In the genomic region with DNA sequence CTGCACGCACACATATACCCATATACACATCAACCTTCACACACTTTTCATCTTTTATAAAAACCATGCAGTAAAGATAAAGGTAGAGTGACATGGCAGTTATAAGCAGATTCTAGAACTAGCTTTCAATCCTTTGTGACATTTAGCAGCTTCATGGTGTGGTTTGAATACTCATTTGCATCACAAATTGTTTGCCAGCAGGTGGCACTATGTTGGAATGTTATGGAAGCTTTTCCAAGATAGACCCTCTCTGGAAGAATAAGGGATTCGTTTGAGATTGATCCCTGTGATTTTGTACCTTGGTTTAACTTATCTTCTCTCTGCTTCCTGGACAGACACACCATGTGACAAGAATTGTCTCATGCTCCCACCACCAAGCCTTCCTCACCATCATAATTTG, we compare ENCODE assay signal across 10 mouse cellular contexts.
A peak's percentile ranks its signal among the peaks of the same experiment; 100 is the strongest.
DNase-seq lines count a peak whose midpoint lies in the region; ATAC-seq and TF ChIP-seq lines count a peak whose summit lies in the region.
"Had no signal": no experiment of that assay in that cellular context is flagged by ENCODE, and none has a peak within 500 bp of the region (broad histone marks: within the 10 kb centered on the region; RNA-seq: fewer than 3 reads in every experiment).

No protein-coding gene starts in this region.

- 0 out of 2 replicates have a peak, but pooled peaks have one; percentile 17 for TF ChIP-seq CTCF in liver, postnatal 0 days (IDR thresholded peaks at IDR 0.05; ENCODE audit: low read depth)
- no peak for TF ChIP-seq CTCF in brain, embryonic 14.5 days (IDR thresholded peaks at IDR 0.05; ENCODE audit: borderline replicate concordance, extremely low read depth, insufficient read depth, insufficient read length)

- H3K4me2 ChIP-seq in heart, embryonic 12.5 days = no peak overlapping the region
- H3K4me2 ChIP-seq in liver, postnatal 0 days (ENCODE audit: low read depth, low read length) = no peak overlapping the region
- H3K4me2 ChIP-seq: limb, embryonic 15.5 days had no signal

- no peak overlapping the region for H3K4me3 ChIP-seq in heart, embryonic 12.5 days
- no peak overlapping the region for H3K4me3 ChIP-seq in liver, postnatal 0 days (ENCODE audit: low read depth, low read length)
- H3K4me3 ChIP-seq in heart, embryonic 10.5 days = no peak overlapping the region
- H3K4me3 ChIP-seq: limb, embryonic 15.5 days had no signal

- H3K9me3 ChIP-seq in heart, embryonic 12.5 days (replicated peaks) = no peaks in the 10 kb centered on the region
- H3K9me3 ChIP-seq in liver, postnatal 0 days (ENCODE audit: low read length) = no peaks in the 10 kb centered on the region
- H3K9me3 ChIP-seq in heart, embryonic 10.5 days = no peaks in the 10 kb centered on the region
- H3K9me3 ChIP-seq: limb, embryonic 15.5 days had no signal

- WGBS in heart, embryonic 12.5 days = 48% methylated on average over 2 of the region's 2 CpGs
- 53% methylated on average over 2 of the region's 2 CpGs for WGBS in liver, postnatal 0 days (ENCODE audit: insufficient replicate concordance)
- 59% methylated on average over 2 of the region's 2 CpGs for WGBS in heart, embryonic 10.5 days

- no peak overlapping the region for H3K27ac ChIP-seq in heart, embryonic 12.5 days (ENCODE audit: poor library complexity, severe bottlenecking)
- H3K27ac ChIP-seq in liver, postnatal 0 days (ENCODE audit: low read depth) = no peak overlapping the region
- no peak overlapping the region for H3K27ac ChIP-seq in heart, embryonic 10.5 days
- H3K27ac ChIP-seq: limb, embryonic 15.5 days had no signal

- no peak for TF ChIP-seq EP300 in liver, postnatal 0 days (IDR thresholded peaks at IDR 0.05; ENCODE audit: low read depth)

- no peak for ATAC-seq in heart, embryonic 12.5 days (ENCODE audit: insufficient number of reproducible peaks, low FRiP score)
- ATAC-seq in liver, postnatal 0 days = no peak

- DNase-seq in heart, postnatal 10 days = peak; percentile 4 to 9
- no peak for DNase-seq in liver, postnatal 0 days
- no peak for DNase-seq in liver
- peak; percentile 20 for DNase-seq in NIH3T3 (ENCODE audit: low read depth)
- DNase-seq in brain, embryonic 14.5 days (ENCODE audit: low read depth) = peak; percentile 34
- DNase-seq in gastrocnemius, postnatal 25 days = no peak
- DNase-seq in heart, embryonic 10.5 days (ENCODE audit: low spot score) = no peak
- DNase-seq: cerebellum, adult 9-11 months had no signal

- TF ChIP-seq POLR2A in brain, embryonic 14.5 days (IDR thresholded peaks at IDR 0.05; ENCODE audit: borderline replicate concordance, extremely low read depth, insufficient read depth, insufficient read length, poor library complexity, severe bottlenecking) = no peak

- no peaks in the 10 kb centered on the region for H3K36me3 ChIP-seq in heart, embryonic 12.5 days
- H3K36me3 ChIP-seq in liver, postnatal 0 days (replicated peaks; ENCODE audit: insufficient read depth, low read length) = no peaks in the 10 kb centered on the region
- no peaks in the 10 kb centered on the region for H3K36me3 ChIP-seq in heart, embryonic 10.5 days
- H3K36me3 ChIP-seq: limb, embryonic 15.5 days had no signal

- H3K4me1 ChIP-seq in heart, embryonic 12.5 days (replicated peaks) = no peaks in the 10 kb centered on the region
- no peaks in the 10 kb centered on the region for H3K4me1 ChIP-seq in liver, postnatal 0 days (ENCODE audit: insufficient read depth)
- H3K4me1 ChIP-seq in heart, embryonic 10.5 days = no peaks in the 10 kb centered on the region
- H3K4me1 ChIP-seq: limb, embryonic 15.5 days had no signal

- no peak overlapping the region for H3K9ac ChIP-seq in heart, embryonic 12.5 days
- H3K9ac ChIP-seq in liver, postnatal 0 days (replicated peaks) = no peak overlapping the region
- H3K9ac ChIP-seq: limb, embryonic 15.5 days had no signal

- intact Hi-C loops in heart, postnatal 10 days (cut with DNase I) = no loop called here

- no peaks in the 10 kb centered on the region for H3K27me3 ChIP-seq in heart, embryonic 12.5 days (replicated peaks)
- no peaks in the 10 kb centered on the region for H3K27me3 ChIP-seq in liver, postnatal 0 days (ENCODE audit: insufficient read depth, low read length)
- no peaks in the 10 kb centered on the region for H3K27me3 ChIP-seq in heart, embryonic 10.5 days (ENCODE audit: insufficient read depth, poor library complexity, severe bottlenecking)
- H3K27me3 ChIP-seq: limb, embryonic 15.5 days had no signal

Comparison
In these comparisons a context has a peak if more than half of its experiments do, and no peak if none do; other contexts are left out.
1. DNase-seq: peak in heart, postnatal 10 days (2 of 2), NIH3T3 (single experiment) and brain, embryonic 14.5 days (single experiment); none in liver, postnatal 0 days (single experiment), liver (single experiment), gastrocnemius, postnatal 25 days (single experiment) and heart, embryonic 10.5 days (single experiment).